Mouse (Mus musculus): ENCODE results near the gene Cd247. TPM values are rescaled to one million over a fixed set of nuclear protein-coding genes. Genes with fewer than 3 reads are reported as not detected.
A peak's percentile ranks its signal among the peaks of the same experiment; 100 is the strongest.

The Cd247 gene
- polyA plus RNA-seq, 1 experiment from 2014 or later: 2.2 TPM

- Histone ChIP-seq H3K27ac (peak overlapping the region; percentile 84), H3K4me1 (replicated peaks) (peaks cover 49% of the 10 kb centered on the region)
Observed at GRCm38 (mm10) chr1:165833910-165834632, 45.6 kb downstream of the Cd247 start.

DNA sequence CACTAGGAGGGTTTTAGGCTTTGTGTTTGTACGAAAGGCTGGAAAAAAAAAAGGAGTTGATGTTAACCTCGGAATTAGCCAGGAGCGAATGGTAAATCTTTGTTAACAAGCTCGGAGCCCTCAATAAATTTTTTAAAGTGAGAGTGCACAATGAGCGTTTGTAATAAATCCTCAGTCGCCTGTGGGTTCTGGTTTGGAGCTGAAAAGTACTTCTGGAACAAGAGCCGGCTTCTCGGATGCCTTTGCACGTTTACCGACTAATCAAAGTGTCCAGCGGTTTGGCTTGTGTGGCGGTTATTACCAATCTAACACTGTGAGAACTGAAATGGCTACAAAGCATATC is 46.1 kb downstream of the Cd247 start:
- H3K4me2 ChIP-seq (replicated peaks): peak overlapping the region; percentile 52
- H3K27me3 ChIP-seq: peaks cover 10% of the 10 kb centered on the region
- ATAC-seq: no peak
- peak overlapping the region; percentile 25 for H3K4me3 ChIP-seq (replicated peaks)
- no peaks in the 10 kb centered on the region for H3K9me3 ChIP-seq
- H3K4me1 ChIP-seq (replicated peaks): peaks cover 49% of the 10 kb centered on the region
- H3K36me3 ChIP-seq: no peaks in the 10 kb centered on the region
- 17% methylated on average over 12 of the region's 12 CpGs for WGBS
- H3K9ac ChIP-seq (replicated peaks): peak overlapping the region; percentile 46; the same call in 1 of the 2 replicates
- peak overlapping the region; percentile 84 for H3K27ac ChIP-seq

More at GRCm38 (mm10) chr1:165833910-165834632, 45.6 kb downstream of the Cd247 start:
- peak overlapping the region; percentile 46; the same call in 1 of the 2 replicates for H3K9ac ChIP-seq (replicated peaks)
- WGBS: 17% methylated on average over 17 of the region's 17 CpGs
- ATAC-seq: peak; percentile 89
- H3K36me3 ChIP-seq: no peaks in the 10 kb centered on the region
- H3K27me3 ChIP-seq: peaks cover 9% of the 10 kb centered on the region
- H3K4me3 ChIP-seq (replicated peaks): peak overlapping the region; percentile 25
- peak overlapping the region; percentile 52 for H3K4me2 ChIP-seq (replicated peaks)
- H3K9me3 ChIP-seq: no peaks in the 10 kb centered on the region

DNA sequence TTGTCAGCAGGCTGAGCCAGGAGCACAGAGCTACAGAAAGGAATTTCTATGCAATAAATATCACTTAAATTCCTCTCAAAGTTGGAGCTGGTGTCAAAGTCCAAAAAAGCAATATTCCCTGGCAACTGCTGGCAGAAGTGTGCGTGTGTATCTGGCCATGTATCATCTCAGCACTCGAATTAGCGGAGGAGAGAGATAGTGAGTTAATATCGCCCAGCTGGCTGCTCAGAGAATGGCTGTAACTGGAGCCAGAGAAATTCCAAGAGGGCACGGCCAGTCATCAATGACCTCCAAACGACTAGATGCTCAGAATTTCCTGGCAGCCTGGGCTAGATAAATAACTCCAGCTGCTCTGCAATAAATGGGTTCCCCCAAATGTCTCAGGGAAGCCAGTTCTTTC is 48.0 kb downstream of the Cd247 start:
- H3K27me3 ChIP-seq: peaks cover 18% of the 10 kb centered on the region
- no peak overlapping the region for H3K4me3 ChIP-seq (replicated peaks)
- no peaks in the 10 kb centered on the region for H3K36me3 ChIP-seq
- H3K27ac ChIP-seq: peak overlapping the region; percentile 25; the same call in 1 of the 2 replicates
- no peak overlapping the region for H3K9ac ChIP-seq (replicated peaks)
- peaks cover 58% of the 10 kb centered on the region for H3K4me1 ChIP-seq (replicated peaks)
- no peaks in the 10 kb centered on the region for H3K9me3 ChIP-seq
- WGBS: 37% methylated on average over 6 of the region's 6 CpGs
- no peak overlapping the region for H3K4me2 ChIP-seq (replicated peaks)
- no peak for ATAC-seq

GRCm38 (mm10) chr1:165837546-165837945 is 49.1 kb downstream of the Cd247 start:
- 21% methylated on average over 8 of the region's 8 CpGs for WGBS
- Histone ChIP-seq H3K4me1 (replicated peaks) (peaks cover 58% of the 10 kb centered on the region), H3K27me3 (peaks cover 25% of the 10 kb centered on the region), H3K9me3 (no peaks in the 10 kb centered on the region), H3K4me2 (replicated peaks) (no peak overlapping the region; the same call in 1 of the 2 replicates), H3K36me3 (no peaks in the 10 kb centered on the region), H3K27ac (peak overlapping the region; percentile 68), H3K9ac (replicated peaks) (no peak overlapping the region), H3K4me3 (replicated peaks) (no peak overlapping the region)
- ATAC-seq: no peak

- WGBS: 62% methylated on average over 4 of the region's 4 CpGs
- no peaks in the 10 kb centered on the region for H3K36me3 ChIP-seq
- H3K9ac ChIP-seq (replicated peaks): no peak overlapping the region
- no peak overlapping the region for H3K4me2 ChIP-seq (replicated peaks)
- H3K27me3 ChIP-seq: peaks cover 39% of the 10 kb centered on the region
- H3K27ac ChIP-seq: no peak overlapping the region
- H3K4me3 ChIP-seq (replicated peaks): no peak overlapping the region
- H3K4me1 ChIP-seq (replicated peaks): peaks cover 45% of the 10 kb centered on the region
- no peaks in the 10 kb centered on the region for H3K9me3 ChIP-seq
- ATAC-seq: no peak
Observed at GRCm38 (mm10) chr1:165839201-165839600, 50.7 kb downstream of the Cd247 start.

DNA sequence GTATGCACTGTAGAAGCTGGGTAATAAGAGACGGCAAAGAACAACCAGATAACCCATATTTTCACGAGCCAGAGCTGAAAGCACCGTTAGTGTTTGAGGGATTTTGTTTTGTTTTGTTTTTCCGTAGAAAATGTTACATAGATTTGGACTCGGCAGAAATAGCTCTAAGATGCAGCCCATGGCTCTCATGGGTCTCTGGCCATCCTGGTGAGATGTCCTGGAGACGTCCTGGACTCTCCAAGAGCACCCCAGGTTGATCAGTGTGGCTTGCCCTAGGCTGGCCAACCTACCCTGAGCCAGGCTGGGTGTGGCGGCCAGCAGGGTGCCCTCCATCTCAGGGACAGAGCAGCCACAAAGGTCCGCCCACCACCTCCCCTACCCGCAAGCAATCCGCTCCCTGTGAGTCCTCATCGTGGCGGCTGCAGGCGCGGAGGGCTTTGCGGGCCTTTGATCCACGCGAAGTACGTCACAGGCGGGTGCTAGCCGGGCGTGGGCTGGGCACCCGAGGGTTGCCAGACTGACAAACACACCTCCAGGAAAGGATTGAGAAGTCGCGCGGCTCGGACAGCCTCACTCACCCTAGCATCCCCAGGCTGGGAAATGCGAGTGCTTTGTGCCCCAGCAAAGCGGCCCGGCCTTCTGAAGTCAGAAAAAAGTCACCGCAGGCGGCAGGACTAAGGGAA is 52.2 kb downstream of the Cd247 start:
- peaks cover 46% of the 10 kb centered on the region for H3K27me3 ChIP-seq
- ATAC-seq: 0 out of 2 replicates have a peak, but pooled peaks have one; percentile 46
- peak overlapping the region; percentile 65 for H3K9ac ChIP-seq (replicated peaks)
- WGBS: 10% methylated on average over 31 of the region's 31 CpGs
- H3K4me1 ChIP-seq (replicated peaks): peaks cover 51% of the 10 kb centered on the region
- H3K4me2 ChIP-seq (replicated peaks): peak overlapping the region; percentile 60
- H3K36me3 ChIP-seq: no peaks in the 10 kb centered on the region
- H3K4me3 ChIP-seq (replicated peaks): peak overlapping the region; percentile 37
- no peaks in the 10 kb centered on the region for H3K9me3 ChIP-seq
- H3K27ac ChIP-seq: 0 out of 2 replicates have a peak overlapping the region, but pooled peaks have one; percentile 4

DNA sequence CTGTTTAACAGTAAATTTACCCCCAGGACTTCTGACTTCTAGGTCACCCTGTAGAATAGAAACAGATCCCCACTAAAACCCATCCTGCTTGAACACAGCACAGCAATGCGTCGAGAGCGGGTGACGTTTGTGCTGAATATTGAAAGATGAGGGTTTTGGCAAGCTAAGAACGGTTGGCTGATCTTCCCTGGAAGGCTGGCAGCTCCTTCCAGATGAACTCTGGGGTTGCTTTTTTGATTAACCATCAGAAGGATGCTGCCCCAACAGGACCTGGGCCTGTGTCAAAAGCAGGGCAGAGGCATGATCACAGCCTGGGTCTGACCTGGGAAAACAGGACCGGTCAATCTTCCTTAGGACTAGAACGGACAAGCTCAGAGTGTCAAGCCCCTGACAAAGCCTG is 53.7 kb downstream of the Cd247 start:
- no peak overlapping the region for H3K4me2 ChIP-seq (replicated peaks)
- peaks cover 56% of the 10 kb centered on the region for H3K27me3 ChIP-seq
- no peak for ATAC-seq
- no peak overlapping the region for H3K27ac ChIP-seq
- peaks cover 39% of the 10 kb centered on the region for H3K4me1 ChIP-seq (replicated peaks)
- no peak overlapping the region for H3K4me3 ChIP-seq (replicated peaks)
- H3K36me3 ChIP-seq: no peaks in the 10 kb centered on the region
- no peaks in the 10 kb centered on the region for H3K9me3 ChIP-seq
- H3K9ac ChIP-seq (replicated peaks): 0 out of 2 replicates have a peak overlapping the region, but pooled peaks have one; percentile 12
- WGBS: 63% methylated on average over 7 of the region's 7 CpGs

DNA sequence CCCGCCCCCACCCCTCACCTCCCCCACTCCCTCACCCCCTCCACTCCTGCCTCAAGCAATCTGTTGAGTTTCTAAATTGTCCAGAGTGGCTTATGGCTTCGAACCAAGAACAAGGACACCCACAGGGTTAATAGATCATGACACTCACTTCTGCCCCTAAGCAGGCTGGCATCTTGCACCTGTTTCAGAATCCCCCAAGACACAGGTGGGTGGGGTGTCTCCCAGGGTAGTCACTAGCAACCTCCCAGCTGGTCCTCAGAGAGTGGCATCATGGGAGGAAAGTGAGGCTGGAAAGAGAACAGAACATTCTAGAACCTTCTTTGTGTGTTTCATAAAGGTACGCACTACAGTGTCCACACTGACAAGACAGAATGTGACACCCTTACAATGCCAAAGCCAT is 55.1 kb downstream of the Cd247 start:
- Histone ChIP-seq H3K9me3 (no peaks in the 10 kb centered on the region), H3K27ac (no peak overlapping the region), H3K36me3 (no peaks in the 10 kb centered on the region), H3K4me2 (replicated peaks) (no peak overlapping the region), H3K4me3 (replicated peaks) (no peak overlapping the region), H3K9ac (replicated peaks) (no peak overlapping the region), H3K4me1 (replicated peaks) (peaks cover 26% of the 10 kb centered on the region), H3K27me3 (peaks cover 65% of the 10 kb centered on the region)
- ATAC-seq: no peak
- 79% methylated on average over 3 of the region's 3 CpGs for WGBS

DNA sequence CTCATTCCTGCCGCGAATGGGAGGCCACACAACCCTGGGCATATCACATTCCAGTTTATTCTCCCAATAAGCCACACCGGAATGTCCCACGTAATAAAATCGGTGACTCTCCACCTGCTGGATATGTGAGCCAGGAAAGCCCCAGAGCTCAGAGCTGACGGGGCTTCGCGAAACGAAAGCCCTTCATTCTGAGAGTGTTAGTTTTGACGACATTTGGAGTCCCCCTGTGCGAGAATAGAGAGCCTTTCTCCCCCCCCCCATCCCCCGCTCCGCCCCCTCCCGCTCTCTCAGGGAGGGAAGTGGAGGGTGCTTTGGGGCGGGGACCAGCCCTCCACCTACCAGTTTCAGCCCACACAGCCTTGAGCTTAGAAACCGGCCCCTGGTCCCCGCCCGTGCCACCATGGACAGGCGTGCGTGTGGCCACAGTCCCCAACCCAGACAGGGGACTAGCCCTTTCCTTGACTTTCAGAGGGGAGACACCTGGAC is 56.0 kb downstream of the Cd247 start:
- Histone ChIP-seq H3K27me3 (peaks cover 68% of the 10 kb centered on the region), H3K4me2 (replicated peaks) (peak overlapping the region; percentile 95), H3K4me3 (replicated peaks) (peak overlapping the region; percentile 46), H3K9me3 (no peaks in the 10 kb centered on the region), H3K27ac (no peak overlapping the region), H3K9ac (replicated peaks) (peak overlapping the region; percentile 67), H3K4me1 (replicated peaks) (peaks cover 26% of the 10 kb centered on the region), H3K36me3 (no peaks in the 10 kb centered on the region)
- WGBS: 2% methylated on average over 20 of the region's 20 CpGs
- peak; percentile 68 for ATAC-seq

GRCm38 (mm10) chr1:165844956-165845355 is 56.5 kb downstream of the Cd247 start:
- Histone ChIP-seq H3K9me3 (no peaks in the 10 kb centered on the region), H3K9ac (replicated peaks) (peak overlapping the region; percentile 67), H3K36me3 (no peaks in the 10 kb centered on the region), H3K4me1 (replicated peaks) (peaks cover 26% of the 10 kb centered on the region), H3K27me3 (peaks cover 68% of the 10 kb centered on the region), H3K4me3 (replicated peaks) (peak overlapping the region; percentile 46), H3K4me2 (replicated peaks) (peak overlapping the region; percentile 95), H3K27ac (no peak overlapping the region)
- 0% methylated on average over 26 of the region's 26 CpGs for WGBS
- peak; percentile 51 for ATAC-seq

GRCm38 (mm10) chr1:165845366-165845765 is 56.9 kb downstream of the Cd247 start:
- Histone ChIP-seq H3K27me3 (peaks cover 68% of the 10 kb centered on the region), H3K9ac (replicated peaks) (peak overlapping the region; percentile 67)

GRCm38 (mm10) chr1:165848417-165848816 is 59.9 kb downstream of the Cd247 start:
- Histone ChIP-seq H3K27me3 (peaks cover 68% of the 10 kb centered on the region), H3K9ac (replicated peaks) (no peak overlapping the region), H3K9me3 (no peaks in the 10 kb centered on the region), H3K36me3 (no peaks in the 10 kb centered on the region), H3K27ac (no peak overlapping the region), H3K4me2 (replicated peaks) (no peak overlapping the region), H3K4me1 (replicated peaks) (peaks cover 34% of the 10 kb centered on the region), H3K4me3 (replicated peaks) (no peak overlapping the region)
- no peak for ATAC-seq
- WGBS: 88% methylated on average over 8 of the region's 8 CpGs

More at GRCm38 (mm10) chr1:165845366-165845765, 56.9 kb downstream of the Cd247 start:
- WGBS: 11% methylated on average over 14 of the region's 14 CpGs
- Histone ChIP-seq H3K9me3 (no peaks in the 10 kb centered on the region), H3K4me3 (replicated peaks) (peak overlapping the region; percentile 46), H3K27ac (no peak overlapping the region), H3K36me3 (no peaks in the 10 kb centered on the region), H3K4me1 (replicated peaks) (peaks cover 26% of the 10 kb centered on the region), H3K4me2 (replicated peaks) (peak overlapping the region; percentile 95)
- peak; percentile 31; the same call in 1 of the 2 replicates for ATAC-seq

Measured in midbrain, embryonic 13.5 days (tissue).